17 mouse cellular contexts compared by ENCODE assay signal in genomic region chr6:28848891-28849290, GRCm38 (mm10). TPM values are rescaled to one million over a fixed set of nuclear protein-coding genes. Genes with fewer than 3 reads are reported as not detected.
DNase-seq lines count a peak whose midpoint lies in the region; ATAC-seq and TF ChIP-seq lines count a peak whose summit lies in the region.
"Had no signal": no experiment of that assay in that cellular context is flagged by ENCODE, and none has a peak within 500 bp of the region (broad histone marks: within the 10 kb centered on the region; RNA-seq: fewer than 3 reads in every experiment).

No protein-coding gene starts in this region.

- DNase-seq in kidney, postnatal 36 days = no peak
- peak; percentile 33 for DNase-seq in 3T3-L1 (ENCODE audit: low read depth, low spot score)
- peak; percentile 51 for DNase-seq in brain, embryonic 14.5 days (ENCODE audit: low read depth)
- peak; percentile 12 for DNase-seq in hindbrain, postnatal 0 days (ENCODE audit: low spot score)
- DNase-seq in layer of hippocampus, adult 9-11 months = no peak
- no peak for DNase-seq in cerebellum, postnatal 10 days
- DNase-seq: adrenal gland, postnatal 25 days; cerebellum, adult 9-10 months; lung, postnatal 14 days; thymus, adult 2 months had no signal

- H3K27ac ChIP-seq in kidney, embryonic 15.5 days = peak overlapping the region; percentile 3; the same call in 1 of the 2 replicates
- peak overlapping the region; percentile 64; the same call in 1 of the 2 replicates for H3K27ac ChIP-seq in hindbrain, postnatal 0 days
- H3K27ac ChIP-seq: kidney, postnatal 0 days; liver, embryonic 15.5 days; neural tube, embryonic 12.5 days had no signal

- no peak overlapping the region for H3K4me3 ChIP-seq in kidney, embryonic 15.5 days (replicated peaks)
- H3K4me3 ChIP-seq in hindbrain, postnatal 0 days (ENCODE audit: low read length) = no peak overlapping the region
- H3K4me3 ChIP-seq: liver, embryonic 15.5 days; midbrain, embryonic 10.5 days; neural tube, embryonic 12.5 days had no signal

- 60% methylated on average over 9 of the region's 9 CpGs for WGBS in kidney, embryonic 15.5 days
- 34% methylated on average over 9 of the region's 9 CpGs for WGBS in hindbrain, postnatal 0 days

- no peak overlapping the region for H3K4me2 ChIP-seq in kidney, embryonic 15.5 days
- no peak overlapping the region for H3K4me2 ChIP-seq in hindbrain, postnatal 0 days (ENCODE audit: low read depth, low read length)
- H3K4me2 ChIP-seq: liver, embryonic 15.5 days; neural tube, embryonic 12.5 days had no signal

- ATAC-seq in kidney, embryonic 15.5 days (replicated peaks; ENCODE audit: low FRiP score) = no peak
- peak; percentile 34; the same call in 1 of the 2 replicates for ATAC-seq in hindbrain, postnatal 0 days
- ATAC-seq: inflammation-experienced regulatory T-cells, adult 6 months had no signal

- no peaks in the 10 kb centered on the region for H3K36me3 ChIP-seq in kidney, embryonic 15.5 days
- no peaks in the 10 kb centered on the region for H3K36me3 ChIP-seq in hindbrain, postnatal 0 days (ENCODE audit: insufficient read depth, low read length)
- H3K36me3 ChIP-seq: liver, embryonic 15.5 days; midbrain, embryonic 10.5 days; neural tube, embryonic 12.5 days had no signal

- H3K4me1 ChIP-seq in kidney, embryonic 15.5 days = peaks cover 41% of the 10 kb centered on the region
- H3K4me1 ChIP-seq in hindbrain, postnatal 0 days (ENCODE audit: insufficient read depth, low read length) = peaks cover 24% of the 10 kb centered on the region
- H3K4me1 ChIP-seq: liver, embryonic 15.5 days had no signal

- no peaks in the 10 kb centered on the region for H3K27me3 ChIP-seq in kidney, embryonic 15.5 days
- H3K27me3 ChIP-seq in hindbrain, postnatal 0 days (ENCODE audit: insufficient read depth, low read length) = no peaks in the 10 kb centered on the region
- H3K27me3 ChIP-seq: CH12.LX; liver, embryonic 15.5 days; neural tube, embryonic 12.5 days had no signal

- H3K9ac ChIP-seq in kidney, embryonic 15.5 days = no peak overlapping the region
- H3K9ac ChIP-seq in hindbrain, postnatal 0 days (replicated peaks; ENCODE audit: low read length) = no peak overlapping the region
- H3K9ac ChIP-seq: liver, embryonic 15.5 days; neural tube, embryonic 12.5 days had no signal

- no peak for TF ChIP-seq CTCF in brain, embryonic 14.5 days (IDR thresholded peaks at IDR 0.05; ENCODE audit: borderline replicate concordance, extremely low read depth, insufficient read depth, insufficient read length)
- TF ChIP-seq CTCF in hindbrain, postnatal 0 days (IDR thresholded peaks at IDR 0.05; ENCODE audit: low read depth) = no peak

- no peak for TF ChIP-seq POLR2A in brain, embryonic 14.5 days (IDR thresholded peaks at IDR 0.05; ENCODE audit: borderline replicate concordance, extremely low read depth, insufficient read depth, insufficient read length, poor library complexity, severe bottlenecking)

- no peaks in the 10 kb centered on the region for H3K9me3 ChIP-seq in kidney, embryonic 15.5 days (replicated peaks)
- H3K9me3 ChIP-seq in hindbrain, postnatal 0 days (ENCODE audit: low read length) = no peaks in the 10 kb centered on the region
- H3K9me3 ChIP-seq: liver, embryonic 15.5 days; midbrain, embryonic 10.5 days; neural tube, embryonic 12.5 days had no signal

RNA-seq across cellular contexts. Expression of gene Lrrc4, which starts 17.3 kb away (rescaled TPM):
- 1.8 and 1.9 TPM in 2 replicates for polyA plus RNA-seq in kidney, embryonic 15.5 days (2015; fragmentation: Nextera tagmentation; extraction: Ambion mirVana)
- 23.4 and 28.4 TPM in 2 replicates for polyA plus RNA-seq in brain, embryonic 14.5 days (2012; rRNA removed)
- total RNA-seq in hindbrain, postnatal 0 days (2014; rRNA removed) = 54.8 and 59.8 TPM in 2 replicates
- polyA plus RNA-seq in hindbrain, postnatal 0 days (2015; fragmentation: Nextera tagmentation; extraction: Ambion mirVana) = 6.0 and 6.1 TPM in 2 replicates

Comparison
In these comparisons a context has a peak if more than half of its experiments do, and no peak if none do; other contexts are left out.
1. DNase-seq: peak in 3T3-L1 (single experiment), brain, embryonic 14.5 days (single experiment) and hindbrain, postnatal 0 days (single experiment); none in kidney, postnatal 36 days (0 of 2), layer of hippocampus, adult 9-11 months (single experiment) and cerebellum, postnatal 10 days (0 of 2).